Mouse (Mus musculus): ENCODE measurements around the gene 1810043G02Rik. TPM values are rescaled to one million over a fixed set of nuclear protein-coding genes. Genes with fewer than 3 reads are reported as not detected.
"Not testable (repeated sequence)": the region's sequence is repeated elsewhere in the genome, so short reads cannot be mapped to it uniquely, and the experiment has no call there.

Gene 1810043G02Rik
- total RNA-seq, 4 experiments from 2014 or later: 3.2 to 4.7 (median 3.4) TPM

DNA sequence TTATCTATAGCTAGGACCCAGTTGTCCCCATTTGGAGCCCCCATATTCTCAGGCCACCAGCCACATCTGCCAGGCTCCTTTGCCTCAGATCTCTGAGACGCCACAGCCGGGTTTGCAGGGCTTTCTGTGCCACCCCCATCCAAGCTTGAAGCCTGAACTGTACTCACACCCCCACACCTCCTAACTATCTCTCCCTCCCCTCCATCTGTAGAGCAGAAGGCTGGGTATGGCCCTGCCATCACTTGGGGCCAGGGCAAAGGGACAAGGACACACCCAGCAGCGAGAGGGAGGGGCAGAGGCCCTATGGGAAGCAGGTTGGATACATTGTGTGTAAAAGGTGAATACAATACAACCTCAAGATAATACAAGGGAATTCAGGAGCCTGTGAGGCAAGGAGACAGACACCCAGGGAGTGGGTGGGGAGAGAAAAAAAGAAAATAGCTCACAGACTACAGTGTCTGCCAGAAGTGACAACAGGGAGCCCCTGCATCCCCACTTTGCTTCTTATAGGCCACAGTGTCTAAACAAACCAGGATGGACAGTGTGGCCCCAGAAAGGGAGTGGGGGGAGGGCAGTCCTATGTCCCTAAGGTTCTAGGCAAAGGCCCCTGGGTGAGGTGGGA is 26.3 kb downstream of the 1810043G02Rik start:
- no peak for DNase-seq (ENCODE audit: low spot score in 2 of 2)

GRCm38 (mm10) chr10:78005791-78006438 is 27.6 kb downstream of the 1810043G02Rik start:
- DNase-seq (ENCODE audit: low spot score in 2 of 2): no peak

GRCm38 (mm10) chr10:78007203-78007602 is 28.9 kb downstream of the 1810043G02Rik start:
- DNase-seq (ENCODE audit: low spot score in 2 of 2): no peak

DNA sequence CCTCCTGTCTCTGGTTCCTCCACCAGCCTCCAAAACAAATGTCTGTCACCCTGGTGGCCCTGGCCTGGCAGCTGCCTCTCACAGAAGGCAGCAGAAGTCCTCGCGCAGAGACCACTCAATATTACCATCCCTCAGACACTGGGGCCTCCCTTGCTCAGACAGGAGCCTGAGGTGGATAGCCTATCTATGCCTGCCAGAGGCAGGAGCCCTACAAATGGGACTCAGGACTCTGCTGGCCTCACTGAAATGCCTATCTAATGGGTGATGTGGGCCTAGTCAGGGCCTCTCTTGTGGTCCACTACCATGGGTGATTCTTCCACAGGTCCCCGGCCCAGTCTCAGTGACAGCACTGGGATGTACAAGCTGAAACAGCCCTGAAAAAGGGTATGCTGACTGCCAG is 29.8 kb downstream of the 1810043G02Rik start:
- no peak for DNase-seq (ENCODE audit: low spot score in 2 of 2)

DNA sequence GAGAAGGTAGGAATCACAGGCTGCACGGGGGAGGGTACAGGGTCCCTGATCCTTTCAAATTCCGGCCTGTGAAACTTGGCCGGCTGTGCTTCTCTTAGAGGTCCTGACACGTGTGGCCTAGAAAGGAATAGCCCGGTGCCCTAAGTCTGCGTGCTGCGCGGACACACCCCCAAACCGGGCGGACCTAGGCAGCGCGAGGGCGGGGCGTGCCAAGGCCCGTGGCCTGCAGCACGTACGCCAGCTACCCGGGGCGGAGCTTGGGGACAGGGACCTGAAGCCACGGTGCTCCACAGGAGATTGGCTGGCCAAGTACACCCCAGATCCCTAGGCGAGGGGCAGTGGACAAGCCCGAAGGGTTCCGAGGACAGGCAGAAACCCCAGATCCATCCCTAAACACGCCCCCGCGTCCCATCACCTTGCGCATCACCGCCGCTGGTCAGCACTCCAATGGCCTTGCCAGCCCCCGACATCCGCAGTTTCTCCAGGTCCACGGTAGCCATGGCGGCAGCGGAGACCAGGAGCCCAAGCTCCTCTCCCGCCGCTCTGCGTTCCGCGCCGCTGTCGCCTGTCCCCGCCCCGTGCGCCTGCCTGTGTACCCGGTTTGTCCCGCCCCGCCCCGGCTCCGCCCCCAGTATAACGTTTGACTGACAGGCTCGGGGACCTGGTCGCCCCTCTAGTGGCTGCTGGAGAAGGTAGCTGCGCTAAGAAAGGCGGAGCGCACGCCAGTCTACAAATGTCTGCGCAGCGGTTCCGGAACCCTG is 31.0 kb downstream of the 1810043G02Rik start:
- peak; percentile 91 to 93 for DNase-seq (ENCODE audit: low spot score in 2 of 2)

GRCm38 (mm10) chr10:78009945-78010293 is 31.6 kb downstream of the 1810043G02Rik start, which contains the start of gene Pfkl:
Gene Pfkl (minus strand): TSS chr10:78010083.
- no peak for DNase-seq (ENCODE audit: low spot score in 2 of 2)

GRCm38 (mm10) chr10:78010335-78010734 is 32.0 kb downstream of the 1810043G02Rik start:
- no peak for DNase-seq (ENCODE audit: low spot score in 2 of 2)

- not testable (repeated sequence) for DNase-seq (ENCODE audit: low spot score in 2 of 2)
These were observed 32.8 kb downstream of the 1810043G02Rik start for GRCm38 (mm10) chr10:78011116-78011515.

DNA sequence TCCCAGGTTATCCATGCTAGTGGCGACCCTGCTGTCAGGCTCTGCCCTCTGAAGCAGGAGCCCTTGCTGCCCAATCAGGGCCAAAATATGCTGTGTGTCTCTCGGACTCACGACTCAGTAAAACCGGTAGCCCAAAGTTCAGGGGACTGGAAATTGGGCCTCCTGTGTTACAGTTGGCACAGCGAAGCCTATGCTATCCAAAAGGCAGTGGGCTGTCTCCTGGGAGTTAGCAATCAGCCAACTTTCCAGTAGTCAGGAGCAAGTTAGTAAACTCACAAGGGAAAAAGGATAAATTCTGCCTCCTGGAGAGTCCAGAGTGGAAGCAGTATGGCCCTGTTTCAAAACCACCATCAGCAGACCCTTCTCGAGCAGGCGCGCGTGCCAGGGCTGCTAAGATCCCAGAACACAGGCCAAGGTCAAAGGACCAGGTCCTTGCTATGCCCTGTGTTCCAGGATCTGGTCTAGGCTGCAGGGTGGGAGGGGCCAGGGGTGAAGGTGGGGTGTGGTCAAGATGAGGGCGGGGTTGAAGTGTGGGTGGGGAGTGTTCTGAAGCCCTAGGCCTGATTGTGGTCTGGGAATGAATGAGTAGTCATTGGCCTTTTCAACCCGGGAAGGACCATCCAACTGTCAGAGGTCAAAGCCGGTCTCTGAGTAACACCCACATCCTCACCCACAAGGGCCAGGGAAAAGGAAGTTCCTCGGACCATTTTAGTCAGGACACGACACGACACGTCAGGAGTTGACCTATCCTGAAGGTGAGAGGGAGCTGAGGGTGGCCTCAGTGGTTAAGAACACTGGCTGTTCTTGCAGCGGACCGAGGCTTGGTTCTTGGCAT is 34.6 kb downstream of the 1810043G02Rik start:
- no peak for DNase-seq (ENCODE audit: low spot score in 2 of 2)

DNA sequence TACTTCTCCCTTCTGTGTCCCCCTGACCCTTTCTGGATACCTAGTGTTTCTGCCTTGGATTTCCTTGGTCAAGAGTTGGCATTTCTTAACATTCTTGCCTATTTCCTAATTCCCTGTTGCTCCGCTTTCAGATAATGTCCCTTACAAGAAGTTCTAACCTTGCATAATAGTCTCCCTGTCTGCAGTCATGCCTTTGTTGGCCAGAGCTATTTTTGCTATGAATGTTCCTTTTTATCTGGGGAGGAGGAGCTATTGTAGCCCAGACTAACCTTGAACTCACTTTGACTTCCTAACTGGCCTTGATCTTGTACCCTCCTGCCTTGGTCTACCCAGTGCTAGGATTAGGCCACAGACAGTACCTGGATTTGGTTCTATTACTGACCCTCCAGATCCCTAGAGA is 37.2 kb downstream of the 1810043G02Rik start:
- DNase-seq (ENCODE audit: low spot score in 2 of 2): no peak

- no peak for DNase-seq (ENCODE audit: low spot score in 2 of 2)
These were observed 38.0 kb downstream of the 1810043G02Rik start for GRCm38 (mm10) chr10:78016366-78016765.

GRCm38 (mm10) chr10:78018797-78019203 is 40.5 kb downstream of the 1810043G02Rik start:
- DNase-seq (ENCODE audit: low spot score in 2 of 2): peak; percentile 20 to 32

- DNase-seq (ENCODE audit: low spot score in 2 of 2): no peak
These were observed 41.0 kb downstream of the 1810043G02Rik start for GRCm38 (mm10) chr10:78019291-78019690.

- DNase-seq (ENCODE audit: low spot score in 2 of 2): not testable (repeated sequence)
These were observed 41.7 kb downstream of the 1810043G02Rik start for GRCm38 (mm10) chr10:78019984-78020383.

DNA sequence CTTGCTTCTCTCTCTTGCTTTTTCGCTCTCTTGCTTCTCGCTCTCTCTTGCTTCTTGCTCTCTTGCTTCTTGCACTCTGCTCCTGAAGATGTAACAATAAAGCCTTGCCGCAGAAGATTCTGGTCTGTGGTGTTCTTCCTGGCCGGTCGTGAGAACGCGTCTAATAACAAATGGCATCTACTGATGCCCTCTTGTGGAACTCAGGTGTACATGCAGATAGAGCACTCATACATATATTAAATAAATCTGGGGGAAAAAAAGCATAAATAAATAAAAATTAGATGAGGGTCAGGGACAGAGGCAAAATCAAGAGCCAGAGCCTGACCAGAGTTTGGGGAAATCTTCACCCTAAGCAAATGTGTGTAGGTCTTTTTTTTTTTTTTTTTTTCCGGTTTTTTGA is 47.1 kb downstream of the 1810043G02Rik start:
- DNase-seq (ENCODE audit: low spot score in 2 of 2): not testable (repeated sequence)

DNA sequence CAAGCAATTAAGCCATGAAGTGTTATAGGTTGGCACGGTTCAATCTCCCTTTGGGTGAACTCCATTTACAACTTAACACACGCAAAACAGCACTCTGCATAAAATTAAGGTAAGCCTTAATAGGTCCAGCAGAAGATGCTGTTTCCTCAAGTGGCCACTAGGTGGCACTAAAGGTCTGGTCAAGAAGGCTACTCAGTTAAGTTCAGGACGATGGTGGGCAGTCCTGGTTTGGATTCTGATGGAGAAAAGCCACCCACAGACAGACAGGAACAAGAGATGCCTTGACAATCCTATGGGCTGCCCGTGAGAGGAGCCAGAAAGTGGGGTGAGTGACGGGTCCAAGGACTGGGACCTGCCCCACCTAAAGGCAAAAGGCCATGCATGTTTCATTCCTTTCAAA is 49.8 kb downstream of the 1810043G02Rik start:
- peak; percentile 32 to 39 for DNase-seq (ENCODE audit: low spot score in 2 of 2)

GRCm38 (mm10) chr10:78029080-78029479 is 50.8 kb downstream of the 1810043G02Rik start:
- DNase-seq (ENCODE audit: low spot score in 2 of 2): no peak

GRCm38 (mm10) chr10:78031987-78032386 is 53.7 kb downstream of the 1810043G02Rik start:
- no peak for DNase-seq (ENCODE audit: low spot score in 2 of 2)

All from gastrocnemius, adult 8-10 months (tissue).